Mouse (Mus musculus): ENCODE results near the gene Tex261.

Gene Tex261

DNA sequence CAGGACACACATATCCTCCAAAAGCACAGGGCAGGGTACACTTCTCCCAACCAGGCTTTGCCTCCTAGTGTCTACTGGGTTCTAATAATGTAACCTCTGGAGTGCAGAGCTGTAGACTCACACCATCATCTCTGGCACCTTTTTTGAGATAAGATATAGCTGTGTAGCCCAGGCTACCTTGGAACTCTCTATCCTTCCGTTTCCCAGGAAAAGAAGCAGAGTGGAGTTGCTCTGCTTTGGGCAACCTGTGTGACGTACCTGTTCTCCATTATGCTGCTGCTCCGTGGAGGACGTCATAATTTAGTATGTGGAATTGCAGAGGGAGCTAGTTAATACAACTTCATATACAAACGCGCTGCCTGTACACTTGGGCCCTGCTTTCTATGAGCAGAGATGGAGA is 13.3 kb downstream of the Tex261 start, which contains the start of gene Ankrd53:
Ankrd53 (plus strand) TSS at position 301 of the 400 bp plus-strand sequence.
- no peak for DNase-seq (ENCODE audit: low spot score in 2 of 2)

DNA sequence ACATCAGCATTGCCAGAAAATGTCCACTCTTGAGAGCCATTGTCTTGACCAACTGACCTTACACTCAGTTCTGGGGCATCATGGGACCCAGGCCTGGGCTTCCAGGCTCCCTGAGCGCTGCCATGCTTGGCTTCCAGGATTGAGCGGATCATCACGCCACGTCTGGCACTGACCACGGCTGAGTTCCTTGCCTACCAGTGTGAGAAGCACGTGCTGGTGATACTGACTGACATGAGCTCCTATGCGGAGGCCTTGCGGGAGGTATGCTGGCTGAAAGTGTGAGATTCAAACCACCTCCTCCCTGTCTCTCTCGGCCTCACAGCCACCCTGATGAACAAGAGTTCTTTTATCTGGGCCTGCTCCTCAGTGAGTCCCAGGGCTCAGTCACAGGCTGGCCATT is 19.6 kb downstream of the Tex261 start:
- no peak for DNase-seq (ENCODE audit: low spot score in 2 of 2)

DNA sequence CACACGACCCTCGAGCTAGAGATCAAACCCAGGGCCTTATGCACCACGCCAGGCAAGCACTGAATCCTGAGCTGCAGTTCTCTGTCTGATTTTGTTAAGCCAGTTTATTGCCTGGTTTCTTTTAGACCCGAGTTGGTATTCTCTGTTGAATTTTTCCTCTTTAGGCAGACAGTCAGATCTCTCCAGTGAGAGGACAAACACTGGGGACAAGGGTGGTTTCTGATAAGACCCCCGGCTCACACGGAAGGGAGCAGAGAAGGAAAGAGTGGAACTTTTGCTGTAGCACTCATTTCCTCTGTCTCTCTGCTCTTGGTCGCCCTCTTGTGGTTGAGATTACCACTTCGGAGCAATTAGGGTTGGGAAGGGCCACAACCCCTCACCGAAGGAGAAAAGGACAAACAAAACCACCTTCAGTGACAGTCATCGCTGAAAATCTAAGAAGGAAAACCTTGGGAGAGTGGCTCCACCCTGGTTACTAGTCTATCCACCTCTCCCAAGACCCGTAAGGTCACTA is 25.4 kb downstream of the Tex261 start:
- DNase-seq (ENCODE audit: low spot score in 2 of 2), result peak; percentile 37 to 38

DNA sequence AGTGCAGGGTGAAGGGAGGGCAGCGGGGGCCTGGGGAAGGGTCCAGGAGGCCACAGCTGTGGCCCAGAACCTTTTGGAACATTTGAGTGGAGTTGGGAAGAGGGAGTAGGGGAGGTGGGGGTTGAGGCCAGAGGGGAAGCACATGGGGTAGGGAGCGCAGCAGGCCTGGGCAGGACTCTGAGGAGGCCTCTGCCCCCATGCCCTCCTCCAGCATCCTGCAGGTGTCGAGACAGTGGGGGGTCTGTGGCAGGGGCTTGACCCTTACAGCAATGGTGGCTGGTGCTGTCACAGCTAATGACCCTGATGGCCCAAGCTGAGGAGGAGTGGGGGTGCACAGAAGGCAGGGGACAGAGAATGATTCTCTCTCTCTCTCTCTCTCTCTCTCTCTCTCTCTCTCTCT is 26.3 kb downstream of the Tex261 start:
- DNase-seq (ENCODE audit: low spot score in 2 of 2), result no peak

DNA sequence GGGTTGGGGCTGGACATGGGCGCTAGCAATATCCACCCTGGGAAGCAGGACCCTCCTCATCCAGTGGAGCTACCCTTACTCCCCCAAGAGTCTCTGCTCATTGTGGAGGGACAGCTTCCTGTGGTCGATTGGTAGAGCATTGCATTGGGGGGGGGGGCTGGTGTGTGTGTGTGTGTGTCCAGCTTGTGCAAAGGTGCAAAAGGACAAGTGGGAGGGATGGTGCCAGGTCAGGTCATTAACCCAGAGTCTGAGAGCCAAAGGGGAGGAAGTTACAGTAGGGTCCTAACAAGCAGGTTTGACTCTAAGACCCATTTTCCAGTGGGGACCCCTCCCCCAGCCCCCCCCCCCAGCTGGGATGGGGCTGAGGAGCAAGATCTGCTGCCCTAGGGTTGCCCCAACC is 30.1 kb downstream of the Tex261 start:
- DNase-seq (ENCODE audit: low spot score in 2 of 2), result no peak

DNA sequence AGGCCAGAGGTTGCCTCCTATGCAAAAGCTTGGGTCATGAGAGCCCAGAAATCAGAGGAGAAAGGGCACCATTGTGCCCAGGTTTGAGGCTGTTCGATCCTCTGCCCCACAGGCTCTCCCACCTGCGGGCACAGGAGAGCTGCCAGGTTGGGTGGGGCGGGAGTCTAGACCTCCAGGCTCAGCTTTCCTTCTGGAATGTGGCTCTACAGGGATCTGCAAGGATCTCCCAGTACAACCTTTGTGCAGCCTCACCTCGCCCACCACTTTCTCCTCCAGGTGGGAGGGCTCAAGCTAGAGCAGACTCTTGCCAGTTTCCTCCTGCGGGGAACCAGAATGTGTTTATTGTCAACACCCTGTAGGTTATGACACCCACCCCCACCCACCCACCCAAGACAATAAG is 31.1 kb downstream of the Tex261 start:
- DNase-seq (ENCODE audit: low spot score in 2 of 2), result no peak

DNA sequence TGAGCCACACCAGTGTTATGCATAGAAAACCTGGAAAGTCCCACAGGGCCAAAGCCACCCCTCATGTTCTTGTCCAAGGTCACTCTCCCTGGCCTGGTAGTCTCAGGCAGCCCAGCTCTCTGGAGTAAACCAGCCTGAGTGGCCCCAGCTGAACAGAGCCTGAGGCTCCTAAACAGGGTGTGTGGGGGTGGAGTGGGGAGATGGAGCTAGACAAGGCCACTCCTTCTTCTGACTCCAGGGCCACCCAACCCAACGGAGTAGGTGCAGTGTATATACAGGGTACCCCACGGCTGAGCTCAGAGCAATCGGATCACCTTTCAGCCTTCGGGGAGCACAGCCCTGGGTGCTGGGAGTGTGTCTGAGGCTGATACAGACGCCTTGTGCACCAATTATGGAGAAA is 31.5 kb downstream of the Tex261 start:
- no peak for DNase-seq (ENCODE audit: low spot score in 2 of 2)

DNA sequence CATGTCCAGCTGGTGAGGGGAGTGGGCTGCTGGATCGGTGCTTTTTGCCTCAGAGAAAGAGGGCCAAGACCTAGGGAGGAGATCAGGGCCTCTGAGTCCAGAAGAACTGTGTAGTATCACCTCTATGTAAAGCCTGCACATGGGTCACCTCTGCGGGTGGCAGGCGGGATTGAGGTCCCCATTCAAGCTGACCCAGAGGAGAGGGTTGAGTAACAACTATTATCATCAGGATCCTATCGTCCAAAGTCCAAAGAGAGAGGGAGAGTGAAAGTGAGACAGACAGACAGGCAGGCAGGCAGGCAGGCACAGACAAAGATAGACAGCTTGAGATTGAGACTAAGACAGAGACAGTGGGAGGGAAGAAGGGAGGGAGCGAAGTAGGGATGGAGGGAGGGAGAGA is 32.4 kb downstream of the Tex261 start:
- no peak for DNase-seq (ENCODE audit: low spot score in 2 of 2)

DNA sequence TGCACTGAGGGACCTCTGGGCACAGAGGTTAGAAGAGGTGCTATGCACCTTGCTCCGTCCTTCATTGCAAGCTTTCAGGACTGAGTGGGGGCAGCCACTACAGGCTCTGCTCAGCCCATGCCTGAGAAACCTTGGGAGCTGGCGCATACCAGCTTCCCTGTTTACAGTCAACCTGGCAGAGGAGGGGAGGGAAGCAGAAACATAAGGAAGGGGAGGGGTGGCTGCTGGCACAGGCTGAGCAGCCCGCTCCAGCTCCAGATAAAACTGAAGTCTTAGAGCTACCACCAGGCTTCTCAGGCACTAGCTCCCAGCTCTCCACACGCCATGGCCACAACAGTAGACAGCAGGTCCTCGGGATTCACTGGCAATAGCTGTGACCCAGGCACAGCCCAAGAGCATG is 32.9 kb downstream of the Tex261 start, which contains the start of gene Atp6v1b1:
Atp6v1b1 (plus strand) TSS at position 230 of the 400 bp plus-strand sequence.
- no peak for DNase-seq (ENCODE audit: low spot score in 2 of 2)

DNA sequence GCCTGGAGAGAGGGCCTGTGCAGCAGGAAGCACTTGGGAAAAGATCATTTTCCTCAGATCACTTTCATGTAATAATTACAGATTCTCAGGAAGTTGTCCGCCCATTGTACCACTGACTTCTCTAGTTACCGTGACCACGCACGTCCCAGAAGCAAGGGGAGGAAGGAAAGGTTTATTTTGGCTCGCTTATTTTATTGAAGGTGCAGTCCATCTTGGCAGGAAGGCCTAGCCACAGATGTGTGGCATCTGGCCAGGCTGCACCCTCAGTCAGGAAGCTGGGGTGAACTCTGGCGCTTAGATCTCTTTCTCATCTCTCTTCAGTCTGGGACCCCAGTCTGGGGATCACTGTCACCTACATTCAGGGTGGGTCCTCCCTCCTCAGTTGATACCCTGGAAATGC is 37.0 kb downstream of the Tex261 start:
- no peak for DNase-seq (ENCODE audit: low spot score in 2 of 2)

DNA sequence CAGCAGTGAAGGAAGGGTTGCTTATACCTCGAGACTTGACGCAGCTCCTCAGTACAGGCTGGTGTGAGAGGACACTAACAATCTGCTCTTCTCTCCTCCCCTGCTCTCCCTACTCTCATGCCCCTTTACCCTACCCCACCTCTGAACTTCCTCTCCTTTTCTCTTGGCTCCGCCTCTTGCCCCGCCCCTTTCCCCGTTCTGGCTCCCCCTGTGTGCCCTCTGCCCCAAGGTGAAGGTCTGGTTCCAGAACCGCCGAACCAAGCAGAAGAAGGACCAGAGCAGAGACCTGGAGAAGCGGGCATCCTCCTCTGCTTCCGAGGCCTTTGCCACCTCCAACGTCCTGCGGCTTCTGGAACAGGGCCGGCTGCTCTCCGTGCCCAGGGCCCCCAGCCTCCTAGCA is 38.3 kb downstream of the Tex261 start:
- DNase-seq (ENCODE audit: low spot score in 2 of 2), result no peak

DNA sequence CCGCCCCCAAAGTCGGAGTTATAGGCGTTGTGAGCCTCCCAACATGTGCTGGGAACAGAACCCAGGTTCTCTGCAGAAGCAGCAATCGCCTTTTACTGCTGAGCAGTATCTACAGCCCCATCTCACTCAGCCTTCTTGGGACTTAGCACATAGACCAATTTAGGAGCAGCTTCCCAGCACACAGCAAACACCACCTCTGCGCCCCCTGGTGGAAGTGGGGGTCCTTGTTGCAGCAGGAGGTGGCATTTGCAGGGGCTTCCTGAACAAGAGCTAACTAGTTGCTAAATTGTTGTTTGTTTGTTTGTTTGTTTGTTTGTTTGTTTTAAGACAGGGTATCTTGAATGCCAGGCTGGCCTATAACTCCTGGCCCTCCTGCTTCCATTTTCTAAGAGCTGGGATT is 44.5 kb downstream of the Tex261 start:
- no peak for DNase-seq (ENCODE audit: low spot score in 2 of 2)

DNA sequence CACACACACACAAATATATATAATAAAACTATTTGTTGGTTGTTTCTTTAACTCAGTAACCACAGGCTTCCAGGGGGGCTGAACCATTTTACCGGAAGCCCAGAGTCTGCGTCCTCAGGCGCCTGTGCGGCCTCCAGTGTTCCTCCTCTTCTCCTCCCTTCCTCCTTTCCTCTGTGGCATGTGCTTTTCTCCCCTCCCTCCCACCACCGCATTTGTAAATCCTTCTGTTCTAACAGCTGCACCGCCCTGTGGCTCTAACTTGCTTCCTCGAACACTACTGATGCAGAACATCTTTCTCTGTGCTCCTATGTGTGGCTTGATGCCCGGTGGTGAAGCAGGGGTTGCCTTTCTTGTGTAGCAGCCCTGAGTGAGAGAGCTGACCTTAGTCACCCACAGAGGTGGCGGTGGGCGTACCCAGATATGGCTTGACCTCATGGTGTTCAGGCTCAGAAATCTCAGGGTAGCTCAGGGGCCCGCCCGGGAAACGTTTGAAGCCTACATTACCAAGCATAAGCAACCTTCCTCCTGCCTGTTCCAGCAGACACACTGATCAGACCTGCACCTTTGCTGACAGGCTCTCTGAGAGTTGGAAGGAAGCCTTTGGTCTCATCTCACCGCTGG is 46.2 kb downstream of the Tex261 start:
- DNase-seq (ENCODE audit: low spot score in 2 of 2), result no peak

DNA sequence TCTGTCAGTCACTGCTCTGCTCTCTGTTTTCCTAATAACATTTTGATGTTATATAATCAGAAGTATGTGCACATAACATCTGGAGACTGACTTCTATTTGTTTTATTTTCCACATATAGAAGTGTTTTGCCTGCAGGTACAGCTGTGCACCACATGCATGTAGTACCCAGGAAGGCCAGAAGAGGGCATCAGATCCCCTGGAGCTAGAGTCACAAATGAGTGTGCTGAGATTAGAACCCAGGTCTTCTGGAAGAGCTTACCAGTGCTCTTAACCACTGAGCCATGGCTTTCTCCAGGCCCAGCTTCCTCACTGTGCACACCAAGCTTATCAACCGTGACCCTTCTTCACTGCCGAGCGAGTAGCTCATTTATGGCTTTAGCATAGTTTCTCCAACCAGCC is 47.1 kb downstream of the Tex261 start:
- no peak for DNase-seq (ENCODE audit: low spot score in 2 of 2)

DNA sequence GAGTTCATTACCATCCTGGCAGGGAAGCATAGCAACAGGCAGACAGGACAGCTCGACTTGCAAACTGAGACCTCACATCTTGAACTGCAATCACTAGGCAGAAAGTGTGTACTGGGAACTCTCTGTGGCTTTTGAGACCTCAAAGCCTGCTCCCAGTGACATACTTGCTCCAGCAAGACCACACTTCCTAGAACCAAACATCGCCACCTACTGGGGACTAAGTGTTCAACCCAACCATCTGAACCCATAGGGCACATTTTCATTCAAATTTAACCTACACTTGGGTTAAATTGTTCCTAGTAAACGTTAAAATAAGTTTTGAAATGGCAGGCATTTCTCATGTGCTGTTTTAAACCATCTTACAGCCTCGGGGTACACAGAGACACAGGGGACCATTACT is 48.4 kb downstream of the Tex261 start:
- DNase-seq (ENCODE audit: low spot score in 2 of 2), result no peak

DNA sequence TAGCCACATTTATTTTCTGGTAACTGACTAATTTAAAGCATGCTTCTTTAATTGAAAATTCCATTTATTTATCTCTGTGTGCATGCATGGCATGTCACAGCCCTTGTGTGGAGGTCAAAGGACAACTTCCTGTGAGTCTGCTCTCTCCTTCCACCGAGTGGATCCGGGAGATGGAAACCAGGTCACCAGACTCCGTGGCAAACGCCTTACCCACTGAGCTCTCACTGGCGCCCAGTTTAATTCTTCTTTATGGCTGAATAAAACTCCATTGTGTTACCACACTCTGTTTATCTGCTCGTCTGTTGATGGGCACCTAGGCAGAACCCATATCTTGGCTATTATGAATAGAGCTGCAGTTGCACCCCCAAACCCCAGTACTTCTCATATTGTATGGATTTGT is 53.1 kb downstream of the Tex261 start:
- DNase-seq (ENCODE audit: low spot score in 2 of 2), result no peak
